Mouse (Mus musculus): Measurements from ENCODE around the gene Krtcap2. TPM values are rescaled to one million over a fixed set of nuclear protein-coding genes. Genes with fewer than 3 reads are reported as not detected.
A peak's percentile ranks its signal among the peaks of the same experiment; 100 is the strongest.
"Not testable (repeated sequence)": the region's sequence is repeated elsewhere in the genome, so short reads cannot be mapped to it uniquely, and the experiment has no call there.

Krtcap2 gene
- polyA plus RNA-seq, 1 experiment from 2014 or later = 271 TPM

- H3K4me2 ChIP-seq (replicated peaks) = no peak overlapping the region
- no peak overlapping the region for H3K27ac ChIP-seq
- H3K27me3 ChIP-seq = no peaks in the 10 kb centered on the region
- no peak for ATAC-seq (ENCODE audit: low FRiP score)
- no peaks in the 10 kb centered on the region for H3K9me3 ChIP-seq (replicated peaks)
- H3K36me3 ChIP-seq = peaks cover 53% of the 10 kb centered on the region
- WGBS = 80% methylated on average over 7 of the region's 7 CpGs
- H3K9ac ChIP-seq = no peak overlapping the region
- H3K4me1 ChIP-seq = peaks cover 22% of the 10 kb centered on the region
- no peak overlapping the region for H3K4me3 ChIP-seq
Observed at GRCm38 (mm10) chr3:89210731-89211130, 35.0 kb upstream of the Krtcap2 start.

GRCm38 (mm10) chr3:89213803-89214530, 31.8 kb upstream of the Krtcap2 start:
- H3K27ac ChIP-seq = peak overlapping the region; percentile 98
- H3K4me3 ChIP-seq = peak overlapping the region; percentile 59
- peaks cover 21% of the 10 kb centered on the region for H3K36me3 ChIP-seq
- no peaks in the 10 kb centered on the region for H3K27me3 ChIP-seq
- no peaks in the 10 kb centered on the region for H3K9me3 ChIP-seq (replicated peaks)
- peak; percentile 88 for ATAC-seq (ENCODE audit: low FRiP score)
- peak overlapping the region; percentile 80 for H3K4me2 ChIP-seq (replicated peaks)
- peaks cover 32% of the 10 kb centered on the region for H3K4me1 ChIP-seq
- under 1% methylated on average over 69 of the region's 69 CpGs for WGBS
- peak overlapping the region; percentile 78 for H3K9ac ChIP-seq

- H3K4me1 ChIP-seq = peaks cover 38% of the 10 kb centered on the region
- H3K27me3 ChIP-seq = no peaks in the 10 kb centered on the region
- H3K27ac ChIP-seq = peak within 1 kb of the TSS; percentile 98
- peak within 1 kb of the TSS; percentile 80 for H3K4me2 ChIP-seq (replicated peaks)
- WGBS = under 1% methylated on average over 18 of the region's 19 CpGs
- H3K9ac ChIP-seq = peak within 1 kb of the TSS; percentile 78
- no peaks in the 10 kb centered on the region for H3K9me3 ChIP-seq (replicated peaks)
- ATAC-seq (ENCODE audit: low FRiP score) = peak; percentile 27; the same call in 1 of the 2 replicates
- H3K4me3 ChIP-seq = peak within 1 kb of the TSS; percentile 59
- H3K36me3 ChIP-seq = peaks cover 14% of the 10 kb centered on the region
Observed at GRCm38 (mm10) chr3:89214681-89215411, 30.9 kb upstream of the Krtcap2 start, which contains the start of gene Thbs3. Gene Thbs3, plus strand, starts transcription at chr3:89215180.

GRCm38 (mm10) chr3:89215853-89216252, 29.9 kb upstream of the Krtcap2 start:
- no peaks in the 10 kb centered on the region for H3K27me3 ChIP-seq
- H3K4me1 ChIP-seq = peaks cover 40% of the 10 kb centered on the region
- no peaks in the 10 kb centered on the region for H3K9me3 ChIP-seq (replicated peaks)
- H3K9ac ChIP-seq = peak overlapping the region; percentile 56
- peak; percentile 13 for ATAC-seq (ENCODE audit: low FRiP score)
- peaks cover 8% of the 10 kb centered on the region; the same call in 1 of the 2 replicates for H3K36me3 ChIP-seq
- H3K27ac ChIP-seq = peak overlapping the region; percentile 98
- WGBS = under 1% methylated on average over 6 of the region's 6 CpGs
- H3K4me2 ChIP-seq (replicated peaks) = peak overlapping the region; percentile 80
- H3K4me3 ChIP-seq = peak overlapping the region; percentile 59

- H3K27ac ChIP-seq = peak overlapping the region; percentile 98
- H3K36me3 ChIP-seq = peaks cover 12% of the 10 kb centered on the region
- H3K9me3 ChIP-seq (replicated peaks); H3K27me3 ChIP-seq; H3K4me3 ChIP-seq; ATAC-seq (ENCODE audit: low FRiP score): not testable (repeated sequence)
- peaks cover 43% of the 10 kb centered on the region for H3K4me1 ChIP-seq
- WGBS = 78% methylated on average over 7 of the region's 7 CpGs
- H3K9ac ChIP-seq = 0 out of 2 replicates have a peak overlapping the region, but pooled peaks have one; percentile 18
- peak overlapping the region; percentile 80 for H3K4me2 ChIP-seq (replicated peaks)
Observed at GRCm38 (mm10) chr3:89216407-89216806, 29.4 kb upstream of the Krtcap2 start.

GRCm38 (mm10) chr3:89218271-89218670, 27.5 kb upstream of the Krtcap2 start:
- no peak for ATAC-seq (ENCODE audit: low FRiP score)
- no peak overlapping the region for H3K9ac ChIP-seq
- no peaks in the 10 kb centered on the region for H3K27me3 ChIP-seq
- no peak overlapping the region for H3K4me3 ChIP-seq
- H3K27ac ChIP-seq = peak overlapping the region; percentile 12; the same call in 1 of the 2 replicates
- no peak overlapping the region for H3K4me2 ChIP-seq (replicated peaks)
- peaks cover 26% of the 10 kb centered on the region for H3K36me3 ChIP-seq
- 82% methylated on average over 1 of the region's 1 CpGs for WGBS
- H3K9me3 ChIP-seq (replicated peaks) = no peaks in the 10 kb centered on the region
- peaks cover 39% of the 10 kb centered on the region for H3K4me1 ChIP-seq

- H3K4me3 ChIP-seq = no peak overlapping the region
- H3K27ac ChIP-seq = peak overlapping the region; percentile 44; the same call in 1 of the 2 replicates
- no peak overlapping the region for H3K4me2 ChIP-seq (replicated peaks)
- no peaks in the 10 kb centered on the region for H3K9me3 ChIP-seq (replicated peaks)
- H3K4me1 ChIP-seq = peaks cover 51% of the 10 kb centered on the region
- H3K36me3 ChIP-seq = peaks cover 36% of the 10 kb centered on the region
- WGBS = 46% methylated on average over 8 of the region's 8 CpGs
- no peak for ATAC-seq (ENCODE audit: low FRiP score)
- no peaks in the 10 kb centered on the region for H3K27me3 ChIP-seq
- no peak overlapping the region; the same call in 1 of the 2 replicates for H3K9ac ChIP-seq
Observed at GRCm38 (mm10) chr3:89219546-89219945, 26.2 kb upstream of the Krtcap2 start.

- Histone ChIP-seq H3K4me2 (replicated peaks) (no peak overlapping the region), H3K4me3 (no peak overlapping the region), H3K9ac (peak overlapping the region; percentile 35; the same call in 1 of the 2 replicates), H3K27ac (no peak overlapping the region), H3K9me3 (replicated peaks) (no peaks in the 10 kb centered on the region), H3K27me3 (no peaks in the 10 kb centered on the region), H3K36me3 (peaks cover 36% of the 10 kb centered on the region), H3K4me1 (peaks cover 51% of the 10 kb centered on the region)
- ATAC-seq (ENCODE audit: low FRiP score) = no peak
- WGBS = 67% methylated on average over 5 of the region's 5 CpGs
Observed at GRCm38 (mm10) chr3:89221167-89221566, 24.6 kb upstream of the Krtcap2 start.

GRCm38 (mm10) chr3:89224796-89225195, 21.0 kb upstream of the Krtcap2 start:
- Histone ChIP-seq H3K27ac (peak overlapping the region; percentile 88), H3K4me2 (replicated peaks) (peak overlapping the region; percentile 70), H3K36me3 (peaks cover 34% of the 10 kb centered on the region; the same call in 1 of the 2 replicates), H3K4me1 (peaks cover 66% of the 10 kb centered on the region), H3K27me3 (no peaks in the 10 kb centered on the region), H3K9ac (peak overlapping the region; percentile 76), H3K9me3 (replicated peaks) (no peaks in the 10 kb centered on the region), H3K4me3 (peak overlapping the region; percentile 49)
- ATAC-seq (ENCODE audit: low FRiP score) = 0 out of 2 replicates have a peak, but pooled peaks have one; percentile 4
- WGBS = 38% methylated on average over 11 of the region's 11 CpGs

- Histone ChIP-seq H3K9ac (peak overlapping the region; percentile 76), H3K4me1 (peaks cover 64% of the 10 kb centered on the region), H3K36me3 (peaks cover 30% of the 10 kb centered on the region; the same call in 1 of the 2 replicates), H3K27ac (peak overlapping the region; percentile 88), H3K9me3 (replicated peaks) (no peaks in the 10 kb centered on the region), H3K27me3 (no peaks in the 10 kb centered on the region; the same call in 1 of the 2 replicates), H3K4me2 (replicated peaks) (peak overlapping the region; percentile 70), H3K4me3 (peak overlapping the region; percentile 49)
- no peak for ATAC-seq (ENCODE audit: low FRiP score)
- 23% methylated on average over 12 of the region's 12 CpGs for WGBS
Observed at GRCm38 (mm10) chr3:89225321-89225815, 20.4 kb upstream of the Krtcap2 start.

GRCm38 (mm10) chr3:89225918-89226317, 19.8 kb upstream of the Krtcap2 start:
- Histone ChIP-seq H3K4me2 (replicated peaks) (peak overlapping the region; percentile 70), H3K9ac (peak overlapping the region; percentile 76), H3K27ac (peak overlapping the region; percentile 88), H3K4me1 (peaks cover 62% of the 10 kb centered on the region), H3K9me3 (replicated peaks) (no peaks in the 10 kb centered on the region), H3K27me3 (no peaks in the 10 kb centered on the region; the same call in 1 of the 2 replicates), H3K36me3 (peaks cover 29% of the 10 kb centered on the region; the same call in 1 of the 2 replicates), H3K4me3 (peak overlapping the region; percentile 49)
- ATAC-seq (ENCODE audit: low FRiP score) = peak; percentile 62
- WGBS = 20% methylated on average over 4 of the region's 4 CpGs

GRCm38 (mm10) chr3:89226361-89226760, 19.4 kb upstream of the Krtcap2 start:
- peak overlapping the region; percentile 88 for H3K27ac ChIP-seq
- H3K27me3 ChIP-seq = no peaks in the 10 kb centered on the region; the same call in 1 of the 2 replicates
- H3K36me3 ChIP-seq = peaks cover 25% of the 10 kb centered on the region; the same call in 1 of the 2 replicates
- H3K9me3 ChIP-seq (replicated peaks) = no peaks in the 10 kb centered on the region
- peak overlapping the region; percentile 76 for H3K9ac ChIP-seq
- peaks cover 60% of the 10 kb centered on the region for H3K4me1 ChIP-seq
- 7% methylated on average over 11 of the region's 11 CpGs for WGBS
- peak overlapping the region; percentile 70 for H3K4me2 ChIP-seq (replicated peaks)
- H3K4me3 ChIP-seq = peak overlapping the region; percentile 49
- no peak; the same call in 1 of the 2 replicates for ATAC-seq (ENCODE audit: low FRiP score)
